Mouse (Mus musculus) olfactory bulb, adult 2 months (tissue): ENCODE results near the gene Birc5. TPM values are rescaled to one million over a fixed set of nuclear protein-coding genes. Genes with fewer than 3 reads are reported as not detected.

ENCODE experiments used
- H3K27ac ChIP-seq: fragments of 200-500 bp; 2 replicates; pipeline ENCODE4 v1.5.1; 2012; ENCODE audit warnings: low read depth, low read length; ENCODE audit not compliant: insufficient read depth
- H3K4me1 ChIP-seq: fragments of 200-500 bp; 2 replicates; pipeline ENCODE4 v1.6.1; 2012; ENCODE audit warnings: low read length; ENCODE audit not compliant: control insufficient read depth, insufficient read depth
- H3K4me3 ChIP-seq: fragments of 200-500 bp; 2 replicates; pipeline ENCODE4 v1.5.1; 2012; ENCODE audit warnings: mild to moderate bottlenecking, low read depth, low read length, moderate library complexity; ENCODE audit not compliant: insufficient read depth
- CTCF ChIP-seq: fragments of 200-500 bp; IDR thresholded peaks from 2 replicates; pipeline ENCODE4 v1.5.1; 2012; ENCODE audit warnings: low read depth, mild to moderate bottlenecking, low read length, moderate library complexity; ENCODE audit not compliant: insufficient read depth
- POLR2A ChIP-seq: fragments of 200-500 bp; IDR thresholded peaks from 2 replicates; pipeline ENCODE4 v1.6.1; 2012; ENCODE audit warnings: mild to moderate bottlenecking, low read depth, low read length, moderate library complexity; ENCODE audit not compliant: insufficient read depth
- whole genome bisulfite sequencing: fragments of 180-500 bp; shearing (Covaris S2); methylation state at CpG from one replicate; pipeline ENCODE4 v1.1.7; 2018; 5-methylcytosine and 5-hydroxymethylcytosine counted together
- polyA plus RNA-seq: library from polyadenylated mRNA; stranded (reverse); fragments of >200 nt; gene quantifications from 2 replicates; pipeline ENCODE4 v1.2.4, GENCODE M21; 2012; ENCODE audit warnings: low replicate concordance; ENCODE audit not compliant: missing spikeins, insufficient read depth, insufficient read length

Birc5 gene
- polyA plus RNA-seq, 1 experiment = not detected

DNA sequence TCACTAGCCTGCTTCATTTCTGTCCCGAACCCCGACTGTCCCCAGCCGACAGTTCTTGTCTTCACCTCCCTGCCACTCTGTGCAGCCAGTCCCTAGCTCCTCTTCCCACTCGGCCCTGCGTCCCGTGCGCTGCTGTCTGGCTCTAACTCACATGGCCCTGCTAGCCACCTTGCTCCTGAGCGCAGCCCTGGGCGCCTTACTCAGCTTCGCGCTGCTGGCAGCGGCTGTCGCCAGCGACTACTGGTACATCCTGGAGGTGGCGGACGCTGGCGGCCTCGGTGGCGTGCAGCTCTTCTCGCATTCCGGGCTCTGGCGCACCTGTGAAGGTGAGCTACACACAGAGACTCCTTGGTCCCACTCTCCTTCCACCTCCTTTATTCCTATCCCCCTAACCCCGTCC, 11.6 kb downstream of the Birc5 start, which contains the start of gene Tmem235:
Gene Tmem235 (plus strand): TSS at position 152 of the 400 bp plus-strand sequence.
- H3K4me1 ChIP-seq = 0 out of 2 replicates have a peak, but pooled peaks cover 4% of the 10 kb centered on the region
- no peak within 1 kb of the TSS for H3K4me3 ChIP-seq
- 9% methylated on average over 23 of the region's 23 CpGs for WGBS
- TF ChIP-seq POLR2A = no peak
- TF ChIP-seq CTCF = no peak
- H3K27ac ChIP-seq = no peak within 1 kb of the TSS

DNA sequence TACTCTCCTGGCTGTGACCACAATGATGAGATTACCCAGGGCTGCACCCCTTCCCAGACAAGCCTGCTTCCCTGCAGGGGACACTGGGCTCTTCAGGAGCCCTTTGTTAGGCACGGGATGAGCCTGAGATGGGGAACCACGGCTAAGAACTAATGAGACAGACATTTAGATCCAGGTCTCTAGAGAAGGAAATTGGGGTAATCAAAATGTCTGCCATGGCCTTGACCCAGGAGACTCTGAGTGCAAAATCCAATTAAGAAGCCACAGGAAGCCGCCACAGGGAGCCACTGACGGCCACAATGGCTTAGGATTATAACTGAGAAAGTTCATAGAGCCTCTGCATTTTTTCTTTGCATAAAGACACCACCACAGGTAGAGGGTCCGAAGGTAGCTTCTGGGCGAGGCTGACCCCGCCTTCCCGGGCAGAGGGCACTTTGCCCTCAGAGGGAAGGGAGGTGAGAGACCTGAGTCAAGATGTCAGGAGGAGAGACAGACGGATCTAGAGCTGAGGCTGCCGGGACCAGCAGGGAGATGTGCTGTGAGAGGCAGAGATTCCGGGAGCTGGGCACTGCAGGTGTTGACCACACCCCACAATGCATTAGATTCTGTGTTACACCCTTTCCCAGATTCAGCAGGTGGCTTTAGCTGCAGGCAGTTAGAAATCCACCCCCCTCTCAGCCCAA, 14.3 kb downstream of the Birc5 start:
- Histone ChIP-seq H3K4me3 (no peak overlapping the region), H3K4me1 (0 out of 2 replicates have a peak, but pooled peaks cover 4% of the 10 kb centered on the region), H3K27ac (no peak overlapping the region)
- no peak for TF ChIP-seq POLR2A
- no peak for TF ChIP-seq CTCF
- WGBS = 46% methylated on average over 11 of the region's 11 CpGs

DNA sequence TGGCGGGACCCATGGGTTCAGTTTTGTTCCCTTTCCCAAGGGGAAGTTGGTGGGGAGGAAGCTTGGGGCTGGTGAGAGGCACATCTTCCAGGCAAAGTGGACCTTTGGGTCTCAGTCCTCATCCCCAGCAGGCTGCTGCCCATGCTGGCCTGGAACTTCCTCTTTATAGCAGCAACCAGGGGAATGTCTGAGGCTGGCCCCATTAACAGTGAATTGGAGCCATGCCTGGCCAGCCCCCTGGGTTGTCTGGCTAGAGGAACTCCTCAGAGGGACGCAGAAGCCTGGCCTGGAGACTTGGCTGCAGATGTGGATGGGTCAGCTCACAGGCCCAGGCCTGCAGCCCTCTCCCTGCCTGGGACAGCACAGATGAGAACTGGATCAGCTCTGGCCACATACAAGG, 15.8 kb downstream of the Birc5 start:
- H3K4me1 ChIP-seq = 0 out of 2 replicates have a peak, but pooled peaks cover 4% of the 10 kb centered on the region
- TF ChIP-seq CTCF (no peak), POLR2A (no peak)
- H3K4me3 ChIP-seq = no peak overlapping the region
- no peak overlapping the region for H3K27ac ChIP-seq
- WGBS = 68% methylated on average over 2 of the region's 2 CpGs

DNA sequence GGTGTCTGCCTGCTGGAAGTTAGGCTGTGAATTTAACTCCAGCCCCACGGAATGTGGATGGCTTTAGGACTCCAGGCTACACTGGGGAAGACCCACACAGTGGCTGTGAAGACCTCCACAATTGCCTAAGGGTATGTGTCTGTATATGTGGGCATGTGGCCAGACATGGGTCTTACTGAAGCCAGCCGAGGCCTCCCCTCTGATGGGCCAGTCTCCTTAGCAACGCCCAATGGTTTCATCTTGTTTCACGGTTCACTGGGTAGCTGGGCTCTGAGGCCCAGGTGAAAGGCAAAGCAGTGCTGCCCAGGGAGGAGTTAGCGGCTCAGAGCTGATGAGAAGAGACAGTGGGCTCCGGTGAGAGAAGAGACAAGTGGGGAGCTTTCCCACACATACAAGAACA, 16.9 kb downstream of the Birc5 start:
- no peak overlapping the region for H3K27ac ChIP-seq
- no peak overlapping the region for H3K4me3 ChIP-seq
- TF ChIP-seq CTCF (no peak), POLR2A (no peak)
- 30% methylated on average over 6 of the region's 6 CpGs for WGBS
- H3K4me1 ChIP-seq = peaks cover 5% of the 10 kb centered on the region; the same call in 1 of the 2 replicates

DNA sequence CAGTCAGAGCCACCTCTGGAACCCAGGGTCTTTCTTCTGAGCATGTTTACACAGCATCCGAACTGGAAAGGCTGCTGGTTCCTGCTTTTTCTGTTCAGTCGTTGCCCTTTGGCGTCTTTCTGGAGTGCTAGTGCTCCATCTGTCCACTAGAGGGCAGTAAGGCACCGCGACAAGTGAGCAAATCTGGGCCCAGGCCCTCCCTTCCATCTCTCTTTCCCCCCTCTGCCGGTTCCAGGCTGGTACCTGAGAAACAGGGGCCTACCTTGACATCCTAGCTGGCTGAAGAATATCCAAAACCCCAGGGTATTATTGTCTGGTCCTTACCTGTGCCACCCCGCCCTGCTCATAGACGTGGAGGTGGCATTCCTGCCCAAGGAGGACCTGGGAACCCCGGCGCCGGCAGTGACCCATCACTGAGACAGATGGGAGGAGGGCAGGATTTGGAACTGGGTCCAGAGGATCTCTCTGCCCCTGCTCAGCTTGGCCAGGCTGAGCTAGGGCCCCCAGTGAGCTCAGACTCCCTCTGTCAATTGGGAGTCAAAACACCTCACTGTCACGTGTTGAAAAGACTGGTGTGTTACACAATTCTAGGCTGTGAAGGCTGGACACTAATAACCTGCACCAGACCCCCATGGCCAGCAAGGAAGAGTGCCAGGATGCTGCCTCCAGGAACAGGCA, 21.8 kb downstream of the Birc5 start:
- Histone ChIP-seq H3K4me1 (peaks cover 13% of the 10 kb centered on the region), H3K4me3 (no peak overlapping the region), H3K27ac (no peak overlapping the region)
- 34% methylated on average over 12 of the region's 12 CpGs for WGBS
- TF ChIP-seq POLR2A (no peak), CTCF (peak; percentile 84)

DNA sequence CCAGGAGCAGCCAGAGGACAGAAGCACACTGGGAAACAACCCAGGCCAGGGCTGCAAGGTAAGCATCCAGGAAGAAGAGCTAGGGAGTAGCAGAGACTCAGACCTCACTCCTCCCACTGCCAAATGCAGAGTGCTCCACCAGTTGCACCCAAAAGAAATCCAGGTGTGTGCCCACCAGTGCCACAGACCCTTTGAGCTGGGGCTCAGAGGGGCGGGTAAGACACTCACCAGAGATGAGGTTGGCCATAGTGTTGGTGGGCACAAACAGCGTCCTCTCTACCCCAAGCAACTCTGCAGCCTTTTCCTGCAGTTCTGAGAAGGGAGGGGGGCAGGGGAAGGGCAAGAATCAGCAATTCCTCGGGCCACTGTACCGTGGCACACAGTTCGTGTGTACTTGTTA, 22.3 kb downstream of the Birc5 start:
- Histone ChIP-seq H3K4me3 (no peak overlapping the region), H3K4me1 (peaks cover 13% of the 10 kb centered on the region), H3K27ac (no peak overlapping the region)
- WGBS = 77% methylated on average over 5 of the region's 5 CpGs
- no peak for TF ChIP-seq CTCF
- no peak for TF ChIP-seq POLR2A

DNA sequence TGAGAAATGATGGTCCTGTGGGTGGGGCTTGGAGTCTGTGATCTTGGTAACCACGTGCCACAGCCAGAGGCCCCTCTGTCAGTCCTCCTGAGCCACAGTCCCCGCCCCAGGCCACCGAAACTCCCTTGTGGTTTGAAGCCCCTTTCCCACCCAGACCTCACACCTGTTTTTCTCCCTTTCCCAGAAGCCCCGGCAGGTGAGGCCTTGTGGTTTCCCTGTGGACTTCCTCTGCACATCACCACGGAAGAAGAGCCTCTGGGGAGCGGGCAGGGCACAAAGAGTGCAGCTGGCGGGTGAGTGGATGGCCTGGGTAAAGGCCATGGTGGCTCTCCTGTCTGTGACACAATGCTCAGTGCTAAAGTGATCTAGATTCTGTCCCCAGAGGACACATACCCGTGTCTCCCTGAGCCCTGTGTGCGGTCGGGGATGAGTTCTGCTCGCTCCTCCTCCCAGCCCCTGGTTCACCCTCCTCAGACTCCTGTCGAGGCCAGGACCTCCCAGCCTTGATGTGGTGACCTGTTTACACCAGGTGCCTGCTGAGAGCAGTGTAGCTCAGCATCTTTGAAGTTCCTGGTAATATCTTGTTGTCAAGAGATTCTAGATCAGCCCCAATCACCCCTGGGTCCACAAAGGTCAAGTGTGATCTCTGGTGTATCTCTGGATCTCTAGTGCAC, 23.0 kb downstream of the Birc5 start:
- peaks cover 13% of the 10 kb centered on the region for H3K4me1 ChIP-seq
- H3K27ac ChIP-seq = no peak overlapping the region
- 73% methylated on average over 12 of the region's 12 CpGs for WGBS
- H3K4me3 ChIP-seq = no peak overlapping the region
- TF ChIP-seq POLR2A = no peak
- TF ChIP-seq CTCF = no peak

DNA sequence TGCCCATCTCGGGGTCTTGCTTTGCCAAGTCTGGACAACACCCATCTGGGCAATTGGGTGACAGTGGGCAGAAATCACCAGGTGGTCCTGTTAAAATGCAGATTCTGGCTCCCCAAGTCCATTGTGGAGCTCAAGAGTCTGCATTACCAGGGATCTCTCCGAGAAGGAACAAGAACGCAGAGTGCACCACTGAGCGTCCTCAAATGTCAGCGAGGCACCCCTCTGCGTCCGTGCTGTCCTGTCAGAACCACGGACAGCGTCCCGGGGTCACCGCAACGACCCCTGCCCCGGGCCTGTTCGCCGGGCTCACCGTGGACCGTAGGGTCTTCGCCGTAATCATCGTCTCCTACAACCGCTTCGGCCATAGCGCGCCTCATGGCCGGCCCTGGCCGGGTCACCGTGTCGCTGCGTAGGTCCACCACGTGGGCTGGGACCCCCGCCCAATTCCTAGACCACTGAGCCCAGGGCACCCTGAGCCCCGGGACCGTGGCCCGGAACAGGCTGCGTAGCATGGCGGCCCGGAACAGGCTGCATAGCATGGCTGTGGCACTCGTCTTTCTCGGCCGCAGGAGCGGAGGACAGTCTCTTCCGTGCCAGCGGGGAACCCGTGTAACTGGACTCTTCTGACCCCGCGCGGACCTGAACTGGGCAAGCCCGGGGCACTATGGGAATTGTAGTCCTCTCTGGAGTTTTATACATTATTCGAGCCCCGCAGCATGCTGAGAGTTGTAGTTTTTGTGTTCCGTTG, 24.0 kb downstream of the Birc5 start, which contains the start of gene Tha1:
Gene Tha1 (minus strand): TSS at position 621 of the 748 bp plus-strand sequence.
- H3K27ac ChIP-seq = no peak within 1 kb of the TSS; the same call in 1 of the 2 replicates
- TF ChIP-seq CTCF (no peak), POLR2A (0 out of 2 replicates have a peak, but pooled peaks have one; percentile 45)
- peaks cover 15% of the 10 kb centered on the region for H3K4me1 ChIP-seq
- H3K4me3 ChIP-seq = peak within 1 kb of the TSS; percentile 70
- 1% methylated on average over 51 of the region's 51 CpGs for WGBS

DNA sequence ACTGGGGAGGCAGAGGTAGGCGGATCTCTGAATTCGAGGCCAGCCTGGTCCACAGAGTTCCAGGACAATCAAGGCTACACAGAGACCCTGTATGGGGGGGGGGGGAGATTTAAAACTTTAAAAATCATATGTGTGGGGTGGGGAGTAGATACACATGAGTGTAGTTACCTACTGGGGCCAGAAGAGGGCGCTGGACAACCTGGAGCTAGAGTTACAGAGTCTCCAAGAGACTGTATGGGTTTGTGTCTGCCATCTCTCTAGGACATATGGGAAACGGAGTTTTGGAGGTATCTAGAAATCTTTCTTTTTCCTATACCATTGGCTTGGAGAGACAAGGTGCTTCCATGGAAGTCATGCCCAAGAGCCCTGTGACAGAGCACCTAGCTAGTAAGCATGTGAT, 25.4 kb downstream of the Birc5 start:
- no peak for TF ChIP-seq CTCF
- no peak for TF ChIP-seq POLR2A

More for the DNA sequence above, 25.4 kb downstream of the Birc5 start:
- 57% methylated on average over 4 of the region's 4 CpGs for WGBS
- Histone ChIP-seq H3K27ac (no peak overlapping the region), H3K4me1 (peaks cover 21% of the 10 kb centered on the region), H3K4me3 (no peak overlapping the region)
